Mouse (Mus musculus) kidney, embryonic 15.5 days (tissue): ENCODE measurements around the gene Camk2d. TPM values are rescaled to one million over a fixed set of nuclear protein-coding genes. Genes with fewer than 3 reads are reported as not detected.

Source experiments
- ATAC-seq: fragments of 200-750 bp; cut with Nextera tagmentation; replicated peaks from 2 replicates; pipeline ENCODE4 v1.8.0; 2017; ENCODE audit warnings: moderate TSS enrichment; ENCODE audit not compliant: low FRiP score
- H3K27ac ChIP-seq: fragments of 300-500 bp; sonication (generic); 2 replicates; pipeline ENCODE4 v1.5.1; 2015; ENCODE audit warnings: mild to moderate bottlenecking, inconsistent platforms
- H3K27me3 ChIP-seq: fragments of 300-500 bp; sonication (generic); 2 replicates; pipeline ENCODE4 v1.6.1; 2015; ENCODE audit warnings: inconsistent platforms
- H3K36me3 ChIP-seq: fragments of 300-500 bp; sonication (generic); 2 replicates; pipeline ENCODE4 v1.6.1; 2015; ENCODE audit warnings: inconsistent platforms
- H3K4me1 ChIP-seq: fragments of 300-500 bp; sonication (generic); 2 replicates; pipeline ENCODE4 v1.6.1; 2015; ENCODE audit warnings: inconsistent platforms
- H3K4me2 ChIP-seq: fragments of 300-500 bp; sonication (generic); 2 replicates; pipeline ENCODE4 v1.6.1; 2015; ENCODE audit warnings: moderate library complexity, mild to moderate bottlenecking, inconsistent platforms
- H3K4me3 ChIP-seq: fragments of 300-500 bp; sonication (generic); replicated peaks from 2 replicates; pipeline ENCODE4 v1.5.1; 2015; ENCODE audit warnings: mild to moderate bottlenecking, inconsistent platforms
- H3K9ac ChIP-seq: fragments of 300-500 bp; sonication (generic); 2 replicates; pipeline ENCODE4 v1.6.1; 2015; ENCODE audit warnings: mild to moderate bottlenecking, inconsistent platforms
- H3K9me3 ChIP-seq: fragments of 300-500 bp; sonication (generic); replicated peaks from 2 replicates; pipeline ENCODE4 v1.6.1; 2016; ENCODE audit warnings: inconsistent platforms
- WGBS: fragments of 180-500 bp; shearing (Covaris S2); methylation state at CpG from one replicate; pipeline ENCODE4 v1.1.7; 2015; ENCODE audit warnings: mixed read lengths; 5-methylcytosine and 5-hydroxymethylcytosine counted together
- polyA plus RNA-seq: library from polyadenylated mRNA; unstranded; fragments of >200 nt; fragmentation: Nextera tagmentation; extraction: Ambion mirVana; gene quantifications from 2 replicates; pipeline ENCODE4 v1.2.1, GENCODE M21; 2015

The Camk2d gene
- polyA plus RNA-seq, 1 experiment from 2014 or later = 30.6 TPM

- Histone ChIP-seq H3K4me3 (peak overlapping the region; percentile 87), H3K9ac (peak overlapping the region; percentile 82), H3K27me3 (no peaks in the 10 kb centered on the region), H3K4me1 (peaks cover 12% of the 10 kb centered on the region; the same call in 1 of the 2 replicates), H3K4me2 (peak overlapping the region; percentile 96), H3K9me3 (0 out of 2 replicates have a peak, but pooled peaks cover 3% of the 10 kb centered on the region), H3K36me3 (peaks cover 4% of the 10 kb centered on the region; the same call in 1 of the 2 replicates), H3K27ac (peak overlapping the region; percentile 99)
- ATAC-seq = no peak
- under 1% methylated on average over 29 of the region's 29 CpGs for WGBS
Measured at GRCm38 (mm10) chr3:126597596-126598328, 1.7 kb downstream of the Camk2d start.

GRCm38 (mm10) chr3:126598329-126598676 lies 2.2 kb downstream of the Camk2d start:
- 0 out of 2 replicates have a peak, but pooled peaks cover 3% of the 10 kb centered on the region for H3K9me3 ChIP-seq
- peaks cover 4% of the 10 kb centered on the region; the same call in 1 of the 2 replicates for H3K36me3 ChIP-seq
- peak overlapping the region; percentile 96 for H3K4me2 ChIP-seq
- peak overlapping the region; percentile 82 for H3K9ac ChIP-seq
- H3K4me1 ChIP-seq = peaks cover 12% of the 10 kb centered on the region; the same call in 1 of the 2 replicates
- 2% methylated on average over 5 of the region's 5 CpGs for WGBS
- no peak for ATAC-seq
- H3K27me3 ChIP-seq = no peaks in the 10 kb centered on the region
- H3K4me3 ChIP-seq = peak overlapping the region; percentile 87
- H3K27ac ChIP-seq = 0 out of 2 replicates have a peak overlapping the region, but pooled peaks have one; percentile 99

- WGBS = 57% methylated on average over 3 of the region's 3 CpGs
- H3K36me3 ChIP-seq = peaks cover 4% of the 10 kb centered on the region; the same call in 1 of the 2 replicates
- H3K9ac ChIP-seq = no peak overlapping the region
- no peak for ATAC-seq
- peak overlapping the region; percentile 87 for H3K4me3 ChIP-seq
- peaks cover 12% of the 10 kb centered on the region; the same call in 1 of the 2 replicates for H3K4me1 ChIP-seq
- no peak overlapping the region for H3K27ac ChIP-seq
- 0 out of 2 replicates have a peak, but pooled peaks cover 3% of the 10 kb centered on the region for H3K9me3 ChIP-seq
- H3K27me3 ChIP-seq = no peaks in the 10 kb centered on the region
- peak overlapping the region; percentile 96 for H3K4me2 ChIP-seq
Measured at GRCm38 (mm10) chr3:126598881-126599280, 2.8 kb downstream of the Camk2d start.

GRCm38 (mm10) chr3:126599335-126599734 lies 3.2 kb downstream of the Camk2d start:
- H3K4me3 ChIP-seq = no peak overlapping the region
- no peak overlapping the region for H3K4me2 ChIP-seq
- H3K9me3 ChIP-seq = 0 out of 2 replicates have a peak, but pooled peaks cover 3% of the 10 kb centered on the region
- peaks cover 4% of the 10 kb centered on the region; the same call in 1 of the 2 replicates for H3K36me3 ChIP-seq
- no peak overlapping the region for H3K9ac ChIP-seq
- WGBS = 74% methylated on average over 2 of the region's 2 CpGs
- H3K27me3 ChIP-seq = no peaks in the 10 kb centered on the region
- H3K27ac ChIP-seq = no peak overlapping the region
- ATAC-seq = no peak
- H3K4me1 ChIP-seq = peaks cover 12% of the 10 kb centered on the region; the same call in 1 of the 2 replicates

GRCm38 (mm10) chr3:126599936-126600335 lies 3.8 kb downstream of the Camk2d start:
- Histone ChIP-seq H3K36me3 (peaks cover 4% of the 10 kb centered on the region; the same call in 1 of the 2 replicates), H3K27ac (no peak overlapping the region), H3K9me3 (0 out of 2 replicates have a peak, but pooled peaks cover 3% of the 10 kb centered on the region), H3K4me1 (peaks cover 12% of the 10 kb centered on the region; the same call in 1 of the 2 replicates), H3K27me3 (no peaks in the 10 kb centered on the region), H3K4me3 (no peak overlapping the region), H3K9ac (no peak overlapping the region), H3K4me2 (no peak overlapping the region)
- 68% methylated on average over 10 of the region's 10 CpGs for WGBS
- ATAC-seq = no peak

- WGBS = 78% methylated on average over 11 of the region's 11 CpGs
- no peaks in the 10 kb centered on the region for H3K27me3 ChIP-seq
- no peak for ATAC-seq
- no peak overlapping the region for H3K4me3 ChIP-seq
- no peak overlapping the region for H3K27ac ChIP-seq
- no peak overlapping the region for H3K4me2 ChIP-seq
- no peak overlapping the region for H3K9ac ChIP-seq
- peaks cover 9% of the 10 kb centered on the region; the same call in 1 of the 2 replicates for H3K4me1 ChIP-seq
- H3K36me3 ChIP-seq = peaks cover 4% of the 10 kb centered on the region; the same call in 1 of the 2 replicates
- H3K9me3 ChIP-seq = 0 out of 2 replicates have a peak, but pooled peaks cover 3% of the 10 kb centered on the region
Measured at GRCm38 (mm10) chr3:126602772-126603171, 6.7 kb downstream of the Camk2d start.

- Histone ChIP-seq H3K27me3 (no peaks in the 10 kb centered on the region), H3K27ac (no peak overlapping the region), H3K4me2 (no peak overlapping the region), H3K4me1 (peaks cover 5% of the 10 kb centered on the region; the same call in 1 of the 2 replicates), H3K36me3 (peaks cover 4% of the 10 kb centered on the region; the same call in 1 of the 2 replicates), H3K9ac (no peak overlapping the region), H3K9me3 (0 out of 2 replicates have a peak, but pooled peaks cover 3% of the 10 kb centered on the region), H3K4me3 (no peak overlapping the region)
- 89% methylated on average over 9 of the region's 9 CpGs for whole genome bisulfite sequencing
- ATAC-seq = no peak
Measured at GRCm38 (mm10) chr3:126604656-126605434, 8.7 kb downstream of the Camk2d start.

- Histone ChIP-seq H3K4me1 (peaks cover 25% of the 10 kb centered on the region), H3K4me2 (no peak overlapping the region), H3K9me3 (no peaks in the 10 kb centered on the region), H3K36me3 (no peaks in the 10 kb centered on the region), H3K27me3 (no peaks in the 10 kb centered on the region), H3K27ac (no peak overlapping the region), H3K9ac (no peak overlapping the region), H3K4me3 (no peak overlapping the region)
- ATAC-seq = no peak
- 66% methylated on average over 5 of the region's 5 CpGs for WGBS
Measured at GRCm38 (mm10) chr3:126609310-126609709, 13.2 kb downstream of the Camk2d start.

- H3K27me3 ChIP-seq = no peaks in the 10 kb centered on the region
- no peak; the same call in 1 of the 2 replicates for ATAC-seq
- peaks cover 28% of the 10 kb centered on the region for H3K4me1 ChIP-seq
- no peak overlapping the region for H3K9ac ChIP-seq
- no peak overlapping the region for H3K4me2 ChIP-seq
- no peaks in the 10 kb centered on the region for H3K9me3 ChIP-seq
- no peak overlapping the region for H3K4me3 ChIP-seq
- H3K27ac ChIP-seq = no peak overlapping the region
- 64% methylated on average over 14 of the region's 14 CpGs for WGBS
- H3K36me3 ChIP-seq = no peaks in the 10 kb centered on the region
Measured at GRCm38 (mm10) chr3:126609795-126610451, 13.8 kb downstream of the Camk2d start.

GRCm38 (mm10) chr3:126611624-126612023 lies 15.5 kb downstream of the Camk2d start:
- no peak for ATAC-seq

GRCm38 (mm10) chr3:126612748-126613509 lies 16.8 kb downstream of the Camk2d start:
- peaks cover 26% of the 10 kb centered on the region for H3K4me1 ChIP-seq

More at GRCm38 (mm10) chr3:126611624-126612023, 15.5 kb downstream of the Camk2d start:
- peak overlapping the region; percentile 19; the same call in 1 of the 2 replicates for H3K27ac ChIP-seq
- 13% methylated on average over 7 of the region's 7 CpGs for WGBS
- no peaks in the 10 kb centered on the region for H3K9me3 ChIP-seq
- no peaks in the 10 kb centered on the region for H3K27me3 ChIP-seq
- peaks cover 26% of the 10 kb centered on the region for H3K4me1 ChIP-seq
- no peak overlapping the region for H3K4me3 ChIP-seq
- H3K4me2 ChIP-seq = peak overlapping the region; percentile 25
- no peaks in the 10 kb centered on the region for H3K36me3 ChIP-seq
- H3K9ac ChIP-seq = no peak overlapping the region

More at GRCm38 (mm10) chr3:126612748-126613509, 16.8 kb downstream of the Camk2d start:
- H3K4me2 ChIP-seq = no peak overlapping the region
- no peak overlapping the region for H3K4me3 ChIP-seq
- 76% methylated on average over 4 of the region's 4 CpGs for WGBS
- H3K36me3 ChIP-seq = no peaks in the 10 kb centered on the region
- no peak overlapping the region for H3K9ac ChIP-seq
- no peaks in the 10 kb centered on the region for H3K27me3 ChIP-seq
- ATAC-seq = no peak
- H3K9me3 ChIP-seq = no peaks in the 10 kb centered on the region
- H3K27ac ChIP-seq = no peak overlapping the region
